Mouse (Mus musculus): Measurements from ENCODE around the gene Cdh23. TPM values are rescaled to one million over a fixed set of nuclear protein-coding genes. Genes with fewer than 3 reads are reported as not detected.

The Cdh23 gene
- polyA plus RNA-seq, 1 experiment from 2014 or later, result 0.72 TPM

GRCm38 (mm10) chr10:60260557-60261294, 435.6 kb downstream of the Cdh23 start:
- Histone ChIP-seq H3K9me3 (no peaks in the 10 kb centered on the region), H3K27me3 (no peaks in the 10 kb centered on the region), H3K4me2 (no peak overlapping the region), H3K4me1 (0 out of 2 replicates have a peak, but pooled peaks cover 8% of the 10 kb centered on the region), H3K9ac (no peak overlapping the region), H3K36me3 (no peaks in the 10 kb centered on the region), H3K27ac (no peak overlapping the region), H3K4me3 (no peak overlapping the region)
- 83% methylated on average over 5 of the region's 5 CpGs for WGBS
- ATAC-seq (ENCODE audit: insufficient number of reproducible peaks, insufficient read depth, low FRiP score, low TSS enrichment, low read depth), result no peak

- ATAC-seq (ENCODE audit: insufficient number of reproducible peaks, insufficient read depth, low FRiP score, low TSS enrichment, low read depth), result no peak
- no peaks in the 10 kb centered on the region for H3K27me3 ChIP-seq
- 56% methylated on average over 16 of the region's 16 CpGs for WGBS
- H3K4me1 ChIP-seq, result 0 out of 2 replicates have a peak, but pooled peaks cover 5% of the 10 kb centered on the region
- no peaks in the 10 kb centered on the region for H3K36me3 ChIP-seq
- no peak overlapping the region for H3K27ac ChIP-seq
- no peak overlapping the region for H3K9ac ChIP-seq
- no peaks in the 10 kb centered on the region for H3K9me3 ChIP-seq
- H3K4me2 ChIP-seq, result no peak overlapping the region
- H3K4me3 ChIP-seq, result no peak overlapping the region
Measured at GRCm38 (mm10) chr10:60257261-60257825, 438.9 kb downstream of the Cdh23 start.

GRCm38 (mm10) chr10:60256088-60256487, 440.2 kb downstream of the Cdh23 start:
- no peak overlapping the region for H3K4me3 ChIP-seq
- 82% methylated on average over 6 of the region's 6 CpGs for WGBS
- H3K9ac ChIP-seq, result no peak overlapping the region
- H3K4me1 ChIP-seq, result no peaks in the 10 kb centered on the region
- no peak for ATAC-seq (ENCODE audit: insufficient number of reproducible peaks, insufficient read depth, low FRiP score, low TSS enrichment, low read depth)
- no peaks in the 10 kb centered on the region for H3K9me3 ChIP-seq
- no peak overlapping the region for H3K4me2 ChIP-seq
- H3K27me3 ChIP-seq, result no peaks in the 10 kb centered on the region
- H3K36me3 ChIP-seq, result no peaks in the 10 kb centered on the region
- no peak overlapping the region for H3K27ac ChIP-seq

Other genes with a start within 250 kb of the Cdh23 start
- gene Slc29a3, start 56.3 kb upstream of the Cdh23 start, polyA plus RNA-seq (2015; fragmentation: Nextera tagmentation; extraction: Ambion mirVana), result 14.8 and 17.8 TPM in 2 replicates
- gene Unc5b, start 135.1 kb upstream of the Cdh23 start, polyA plus RNA-seq (2015; fragmentation: Nextera tagmentation; extraction: Ambion mirVana), result 6.0 and 6.1 TPM in 2 replicates

All from embryonic facial prominence, embryonic 13.5 days (tissue).